Mouse (Mus musculus): ENCODE measurements around the gene Pcca.

- no peak for TF ChIP-seq CEBPB (IDR thresholded peaks at IDR 0.05; ENCODE audit: low read depth)
- TF ChIP-seq CTCF (IDR thresholded peaks at IDR 0.05; ENCODE audit: control insufficient read depth, insufficient read depth, insufficient read length) = no peak
- TF ChIP-seq USF1 (IDR thresholded peaks at IDR 0.05; ENCODE audit: low read depth) = no peak
Observed at GRCm38 (mm10) chr14:122570862-122571261, 36.7 kb downstream of the Pcca start.

All from C2C12 (cell line).